Mouse (Mus musculus): ENCODE results near the gene Ntrk2.

- TF ChIP-seq CTCF (IDR thresholded peaks at IDR 0.05; ENCODE audit: insufficient read depth, low read length) (no peak), POLR2A (IDR thresholded peaks at IDR 0.05; ENCODE audit: borderline replicate concordance, extremely low read depth, low read depth, low read length) (no peak)
Observed at GRCm38 (mm10) chr13:59002943-59003806, 196.8 kb downstream of the Ntrk2 start.

Data from lung, adult 2 months (tissue).